Mouse (Mus musculus): ENCODE data around the gene Lrfn4.

DNA sequence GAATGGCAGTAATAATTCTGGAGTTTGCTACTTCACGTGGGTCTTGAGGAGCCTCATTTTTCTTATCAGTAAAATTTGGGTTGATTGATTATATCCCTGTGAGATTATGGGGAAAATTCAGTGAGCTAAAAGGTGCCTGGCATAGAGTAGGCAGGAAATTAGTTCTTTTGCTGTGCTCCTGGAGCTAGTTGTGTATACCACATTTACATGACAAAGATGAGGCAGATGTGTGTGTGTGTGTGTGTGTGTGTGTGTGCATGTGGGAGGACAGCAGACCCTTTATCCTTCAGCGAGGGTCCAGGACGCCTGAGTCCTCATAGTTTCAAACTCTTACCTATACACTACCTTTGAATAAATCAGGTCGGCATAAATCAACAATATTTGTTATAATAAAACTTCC is 43.4 kb downstream of the Lrfn4 start:
- TF ChIP-seq CTCF (IDR thresholded peaks at IDR 0.05; ENCODE audit: control insufficient read depth, insufficient read depth, insufficient read length) (no peak), MAX (IDR thresholded peaks at IDR 0.05) (no peak), MYOD1 (IDR thresholded peaks at IDR 0.05; ENCODE audit: control insufficient read depth, insufficient read length, low read depth) (no peak), FOSL1 (IDR thresholded peaks at IDR 0.05; ENCODE audit: insufficient read depth, low read length, poor library complexity, severe bottlenecking) (no peak)

Measured in C2C12 (cell line).